Mouse (Mus musculus) embryonic facial prominence, embryonic 13.5 days (tissue): ENCODE measurements around the gene Cisd1. TPM values are rescaled to one million over a fixed set of nuclear protein-coding genes. Genes with fewer than 3 reads are reported as not detected.

Source experiments
- ATAC-seq: fragments of 200-750 bp; cut with Nextera tagmentation; 2 replicates; pipeline ENCODE4 v1.8.0; 2017; ENCODE audit warnings: low read depth; ENCODE audit not compliant: insufficient number of reproducible peaks, insufficient read depth, low FRiP score, low TSS enrichment
- H3K27ac ChIP-seq: fragments of 300-500 bp; sonication (generic); 2 replicates; pipeline ENCODE4 v1.5.1; 2015; ENCODE audit warnings: moderate library complexity, mild to moderate bottlenecking, inconsistent platforms
- H3K27me3 ChIP-seq: fragments of 300-500 bp; sonication (generic); 2 replicates; pipeline ENCODE4 v1.6.1; 2015; ENCODE audit warnings: mild to moderate bottlenecking, inconsistent platforms
- H3K36me3 ChIP-seq: fragments of 300-500 bp; sonication (generic); 2 replicates; pipeline ENCODE4 v1.6.1; 2015; ENCODE audit warnings: mild to moderate bottlenecking, inconsistent platforms
- H3K4me1 ChIP-seq: fragments of 300-500 bp; sonication (generic); 2 replicates; pipeline ENCODE4 v1.6.1; 2015; ENCODE audit warnings: inconsistent platforms
- H3K4me2 ChIP-seq: fragments of 300-500 bp; sonication (generic); 2 replicates; pipeline ENCODE4 v1.6.1; 2015; ENCODE audit warnings: moderate library complexity, mild to moderate bottlenecking, inconsistent platforms
- H3K4me3 ChIP-seq: fragments of 300-500 bp; sonication (generic); 2 replicates; pipeline ENCODE4 v1.5.1; 2015; ENCODE audit warnings: mild to moderate bottlenecking, inconsistent platforms
- H3K9ac ChIP-seq: fragments of 300-500 bp; sonication (generic); 2 replicates; pipeline ENCODE4 v1.6.1; 2015; ENCODE audit warnings: mild to moderate bottlenecking, inconsistent platforms
- H3K9me3 ChIP-seq: fragments of 300-500 bp; sonication (generic); 2 replicates; pipeline ENCODE4 v1.6.1; 2016; ENCODE audit warnings: inconsistent platforms
- WGBS: fragments of 180-500 bp; shearing (Covaris S2); methylation state at CpG from one replicate; pipeline ENCODE4 v1.1.7; 2015; ENCODE audit warnings: mixed read lengths; 5-methylcytosine and 5-hydroxymethylcytosine counted together
- polyA plus RNA-seq: library from polyadenylated mRNA; unstranded; fragments of >200 nt; fragmentation: Nextera tagmentation; extraction: Ambion mirVana; gene quantifications from 2 replicates; pipeline ENCODE4 v1.2.1, GENCODE M21; 2015

Cisd1 gene
- polyA plus RNA-seq, 1 experiment from 2014 or later: 99.6 TPM

DNA sequence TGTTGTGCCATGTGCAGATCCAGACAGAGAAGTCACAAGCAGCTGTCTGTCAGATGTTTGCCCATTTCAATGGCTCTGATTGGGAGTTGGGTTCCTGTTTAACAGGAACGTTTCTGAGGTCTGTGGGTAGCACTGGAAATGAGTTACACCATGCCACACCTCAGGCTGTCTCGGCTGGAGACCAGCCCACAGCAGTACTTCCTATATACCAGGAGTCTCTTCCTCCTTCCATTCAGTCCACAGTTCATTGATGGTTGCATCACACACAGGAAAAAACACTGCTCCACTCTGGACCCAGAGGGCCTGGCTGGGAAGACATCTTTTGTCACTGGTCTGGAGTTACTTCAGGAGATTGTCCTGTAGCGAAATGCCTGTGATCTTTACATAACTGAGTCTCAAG is 24.7 kb upstream of the Cisd1 start:
- Histone ChIP-seq H3K27me3 (no peaks in the 10 kb centered on the region), H3K27ac (no peak overlapping the region), H3K9ac (no peak overlapping the region), H3K9me3 (no peaks in the 10 kb centered on the region), H3K4me3 (no peak overlapping the region), H3K4me2 (no peak overlapping the region), H3K4me1 (no peaks in the 10 kb centered on the region; the same call in 1 of the 2 replicates), H3K36me3 (peaks cover 31% of the 10 kb centered on the region; the same call in 1 of the 2 replicates)
- WGBS: 77% methylated on average over 3 of the region's 3 CpGs
- no peak for ATAC-seq

DNA sequence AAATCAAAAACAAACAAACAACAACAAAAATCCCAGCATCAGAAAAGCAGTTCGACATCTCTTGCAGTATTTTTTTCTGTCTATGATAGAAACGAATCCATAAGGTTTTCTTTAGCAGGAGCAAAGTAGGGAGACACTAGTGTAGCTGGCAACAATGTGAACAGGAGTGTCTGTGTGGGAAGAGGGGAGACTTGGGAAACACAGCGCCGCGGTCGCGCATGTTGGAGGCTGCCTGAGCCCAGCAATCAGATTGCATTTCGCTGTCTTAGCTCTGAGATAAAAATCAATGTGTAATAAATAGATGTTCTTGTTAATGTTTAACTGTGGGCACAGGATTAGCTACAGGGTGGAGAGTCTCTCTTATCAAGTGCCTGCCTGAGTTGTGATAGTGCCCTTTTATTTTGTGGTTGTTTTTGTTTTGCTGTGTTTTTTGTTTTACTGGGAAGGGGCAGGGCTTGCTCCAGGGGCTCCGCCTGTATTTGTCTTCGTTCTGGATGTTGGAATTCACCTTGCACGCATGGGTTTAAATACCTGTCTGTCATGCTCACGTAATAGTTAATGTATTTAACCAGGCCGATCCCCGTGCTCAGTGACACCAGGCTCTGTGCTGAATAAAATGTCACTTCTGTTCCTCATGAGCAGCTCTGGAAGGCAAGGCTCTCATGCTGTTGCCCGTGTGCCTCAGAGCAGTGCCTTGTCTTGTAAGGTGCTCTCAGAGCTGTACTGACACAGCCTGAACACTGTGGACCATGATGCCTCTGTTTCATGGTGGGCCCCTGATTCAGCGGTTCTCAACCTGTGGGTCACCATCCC is 23.6 kb upstream of the Cisd1 start:
- Histone ChIP-seq H3K4me1 (peaks cover 4% of the 10 kb centered on the region; the same call in 1 of the 2 replicates), H3K9me3 (no peaks in the 10 kb centered on the region), H3K27ac (no peak overlapping the region), H3K9ac (no peak overlapping the region), H3K4me2 (no peak overlapping the region), H3K36me3 (peaks cover 21% of the 10 kb centered on the region; the same call in 1 of the 2 replicates), H3K27me3 (no peaks in the 10 kb centered on the region), H3K4me3 (no peak overlapping the region)
- no peak for ATAC-seq
- WGBS: 87% methylated on average over 16 of the region's 16 CpGs

DNA sequence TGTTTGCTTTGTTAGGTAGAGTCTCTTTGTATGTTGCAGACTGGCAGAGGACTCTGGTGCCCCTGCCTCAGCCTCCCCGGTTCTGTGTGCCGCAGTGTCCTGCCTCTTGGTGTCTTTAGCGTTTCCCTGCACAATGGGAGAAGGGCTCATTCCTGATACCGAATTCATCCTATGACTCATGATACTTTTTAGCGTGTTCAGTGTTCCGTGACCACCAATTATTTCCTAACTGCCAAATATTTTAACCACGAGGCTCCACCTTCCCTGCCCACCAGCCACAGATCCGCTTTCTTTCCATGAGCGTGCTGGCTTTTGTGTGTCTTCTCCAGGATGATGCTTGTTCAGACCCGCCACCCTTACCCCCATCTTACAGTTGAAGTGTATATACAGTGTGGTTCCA is 19.1 kb upstream of the Cisd1 start:
- Histone ChIP-seq H3K27me3 (no peaks in the 10 kb centered on the region), H3K4me1 (peaks cover 14% of the 10 kb centered on the region), H3K4me3 (no peak overlapping the region), H3K4me2 (no peak overlapping the region), H3K9me3 (no peaks in the 10 kb centered on the region), H3K27ac (no peak overlapping the region), H3K9ac (no peak overlapping the region), H3K36me3 (peaks cover 12% of the 10 kb centered on the region; the same call in 1 of the 2 replicates)
- ATAC-seq: no peak
- WGBS: 87% methylated on average over 10 of the region's 10 CpGs

DNA sequence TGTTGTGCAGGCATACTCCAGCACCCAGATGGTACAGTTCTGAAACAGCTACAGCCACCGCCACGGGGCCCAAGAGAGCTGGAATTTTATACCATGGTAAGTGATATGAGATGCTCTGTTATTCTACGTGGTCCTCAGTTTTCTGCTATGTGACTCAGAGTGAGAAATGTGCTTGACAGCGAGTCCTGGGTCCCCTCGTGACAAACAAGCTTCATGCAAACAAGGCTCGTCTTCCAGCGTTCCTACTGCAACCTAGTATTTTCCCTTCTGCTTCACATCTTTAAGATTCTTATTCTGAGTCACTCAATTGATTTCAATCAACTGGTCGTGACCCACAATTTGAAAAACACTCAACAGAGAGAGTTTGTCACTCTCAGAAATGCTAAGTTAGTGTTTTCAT is 18.7 kb upstream of the Cisd1 start:
- Histone ChIP-seq H3K4me2 (no peak overlapping the region), H3K4me1 (peaks cover 14% of the 10 kb centered on the region), H3K9me3 (no peaks in the 10 kb centered on the region), H3K27ac (no peak overlapping the region), H3K36me3 (peaks cover 12% of the 10 kb centered on the region; the same call in 1 of the 2 replicates), H3K4me3 (no peak overlapping the region), H3K27me3 (no peaks in the 10 kb centered on the region), H3K9ac (no peak overlapping the region)
- 80% methylated on average over 8 of the region's 8 CpGs for WGBS
- no peak for ATAC-seq

DNA sequence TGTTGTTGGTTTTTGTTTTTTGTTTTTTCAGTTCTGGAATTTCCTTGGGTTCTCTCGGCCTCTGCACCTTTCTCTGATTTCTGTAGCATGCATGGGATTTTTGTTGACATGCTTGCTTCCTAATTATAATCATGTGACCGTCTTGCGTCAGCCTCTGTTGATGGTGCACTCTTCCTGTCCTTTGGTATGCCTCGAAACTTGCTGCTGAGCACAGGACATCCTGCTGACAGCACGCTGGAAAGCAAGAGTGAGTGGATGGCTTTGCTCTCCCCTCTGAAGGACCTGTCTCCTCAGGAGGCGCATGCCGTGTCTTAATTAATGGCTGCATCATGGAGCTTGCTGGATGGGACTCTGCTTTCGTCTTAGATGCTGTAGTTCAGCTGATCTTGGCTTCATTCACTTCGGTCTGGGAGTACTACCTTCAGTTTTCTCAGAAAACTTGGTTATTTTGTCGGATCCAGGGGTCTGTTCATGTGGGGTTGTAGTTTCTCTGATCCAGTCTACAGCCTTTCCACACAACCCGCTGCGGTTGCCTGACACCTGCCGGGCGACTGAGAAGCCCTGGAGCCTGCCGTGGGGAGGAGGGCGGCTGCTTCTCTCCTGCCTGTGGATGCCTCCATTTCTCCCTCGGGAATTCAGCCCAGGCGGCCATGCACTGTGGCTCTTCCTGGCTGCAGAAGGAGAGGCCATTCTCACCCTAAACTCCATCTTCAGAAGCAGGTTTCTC is 17.2 kb upstream of the Cisd1 start:
- Histone ChIP-seq H3K4me1 (peaks cover 14% of the 10 kb centered on the region), H3K9ac (peak overlapping the region; percentile 16; the same call in 1 of the 2 replicates), H3K4me3 (no peak overlapping the region), H3K27ac (no peak overlapping the region), H3K36me3 (peaks cover 6% of the 10 kb centered on the region; the same call in 1 of the 2 replicates), H3K4me2 (peak overlapping the region; percentile 31), H3K9me3 (no peaks in the 10 kb centered on the region), H3K27me3 (no peaks in the 10 kb centered on the region)
- no peak for ATAC-seq
- WGBS: 19% methylated on average over 18 of the region's 18 CpGs

DNA sequence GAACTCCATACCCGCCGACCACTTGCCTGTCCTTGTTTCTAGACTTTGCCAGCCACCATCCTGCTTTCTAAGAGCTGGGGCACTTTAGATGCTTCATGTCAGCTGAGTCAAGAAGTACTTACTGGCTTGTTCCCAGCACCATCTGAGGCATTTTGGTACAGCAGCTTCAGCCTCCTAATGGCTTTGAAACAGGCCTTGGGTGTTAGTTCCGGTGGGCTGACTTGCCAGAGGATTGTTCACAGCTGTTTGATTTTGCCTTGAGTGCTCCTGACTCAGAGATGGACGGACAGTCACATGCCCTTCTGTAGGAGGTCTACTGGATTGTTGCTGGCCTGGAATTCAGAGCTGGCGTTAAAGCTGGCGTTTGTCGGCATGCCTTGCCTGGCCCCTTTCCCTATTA is 16.3 kb upstream of the Cisd1 start:
- Histone ChIP-seq H3K9ac (no peak overlapping the region), H3K36me3 (0 out of 2 replicates have a peak, but pooled peaks cover 6% of the 10 kb centered on the region), H3K9me3 (no peaks in the 10 kb centered on the region), H3K4me2 (no peak overlapping the region), H3K27me3 (no peaks in the 10 kb centered on the region), H3K27ac (no peak overlapping the region), H3K4me3 (no peak overlapping the region), H3K4me1 (peaks cover 14% of the 10 kb centered on the region)
- no peak for ATAC-seq
- 71% methylated on average over 7 of the region's 7 CpGs for WGBS

DNA sequence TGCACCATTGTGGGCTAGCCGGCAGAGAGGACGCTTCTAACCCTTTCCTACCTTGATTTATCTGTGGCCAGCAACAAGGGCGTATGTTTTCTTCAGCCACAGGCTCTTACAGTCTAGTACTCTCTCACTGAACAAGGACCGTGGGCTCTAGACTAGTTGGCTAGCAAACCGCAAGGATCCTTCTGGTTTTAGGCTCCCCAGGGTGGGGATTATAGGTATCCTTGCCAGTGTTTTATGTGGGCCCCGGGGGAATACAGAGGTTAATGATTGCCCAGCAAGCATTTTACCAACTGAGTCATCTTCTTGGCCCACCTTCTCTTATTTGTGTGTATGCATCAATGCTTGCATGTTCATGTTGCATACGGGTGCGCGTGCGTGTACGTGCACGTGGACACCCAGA is 10.2 kb upstream of the Cisd1 start:
- Histone ChIP-seq H3K9ac (no peak overlapping the region), H3K4me3 (no peak overlapping the region), H3K27ac (no peak overlapping the region), H3K4me1 (no peaks in the 10 kb centered on the region), H3K27me3 (no peaks in the 10 kb centered on the region), H3K9me3 (no peaks in the 10 kb centered on the region), H3K36me3 (no peaks in the 10 kb centered on the region), H3K4me2 (no peak overlapping the region)
- ATAC-seq: no peak
- 86% methylated on average over 12 of the region's 12 CpGs for WGBS

DNA sequence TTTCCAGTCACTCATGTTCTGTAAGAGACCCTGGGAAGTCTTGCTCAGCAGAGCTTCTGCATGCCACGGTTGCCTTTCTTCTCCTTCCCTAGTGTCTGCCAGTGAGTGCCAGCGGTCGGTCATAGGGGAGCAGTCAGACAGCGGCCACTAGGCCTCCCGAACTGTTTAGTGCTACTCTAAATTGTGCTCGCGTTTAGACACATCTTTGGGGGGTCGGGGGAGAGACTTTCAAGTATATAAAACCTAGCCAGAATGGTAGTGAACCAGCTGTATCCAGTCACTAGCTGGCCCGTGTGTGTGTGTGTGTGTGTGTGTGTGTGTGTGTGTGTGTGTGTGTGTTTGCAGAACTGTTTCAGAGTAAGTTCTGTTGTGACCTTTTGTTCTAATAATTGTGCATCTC is 9.1 kb upstream of the Cisd1 start:
- no peaks in the 10 kb centered on the region for H3K27me3 ChIP-seq
- no peak overlapping the region for H3K27ac ChIP-seq
- H3K4me2 ChIP-seq: no peak overlapping the region
- H3K36me3 ChIP-seq: no peaks in the 10 kb centered on the region
- no peak for ATAC-seq
- 83% methylated on average over 9 of the region's 9 CpGs for WGBS
- H3K9ac ChIP-seq: no peak overlapping the region
- no peaks in the 10 kb centered on the region for H3K9me3 ChIP-seq
- peaks cover 6% of the 10 kb centered on the region for H3K4me1 ChIP-seq
- no peak overlapping the region for H3K4me3 ChIP-seq

DNA sequence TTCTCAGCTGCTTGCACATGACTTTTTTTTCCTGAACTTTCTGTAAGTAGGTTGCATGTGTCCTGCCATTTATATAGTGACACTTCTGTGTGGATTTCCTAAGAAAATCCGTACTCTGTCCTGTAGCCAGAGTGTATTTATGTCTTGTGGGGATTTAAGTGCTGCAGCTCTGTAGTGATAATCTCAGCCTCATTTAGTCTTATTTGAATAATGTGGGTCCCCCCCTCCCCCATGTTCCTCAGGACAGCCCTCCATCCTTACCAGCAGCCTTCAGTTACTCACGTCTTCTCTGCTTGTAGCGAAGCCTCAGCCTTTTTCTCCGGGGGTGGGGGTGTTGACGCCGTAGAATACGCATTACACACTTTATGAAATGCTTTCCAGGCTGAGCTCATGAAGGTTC is 6.5 kb upstream of the Cisd1 start:
- H3K4me3 ChIP-seq: no peak overlapping the region
- H3K36me3 ChIP-seq: no peaks in the 10 kb centered on the region
- no peaks in the 10 kb centered on the region for H3K27me3 ChIP-seq
- peaks cover 13% of the 10 kb centered on the region for H3K4me1 ChIP-seq
- H3K27ac ChIP-seq: no peak overlapping the region
- 94% methylated on average over 7 of the region's 7 CpGs for WGBS
- no peak for ATAC-seq
- no peak overlapping the region for H3K4me2 ChIP-seq
- H3K9ac ChIP-seq: no peak overlapping the region
- no peaks in the 10 kb centered on the region for H3K9me3 ChIP-seq

DNA sequence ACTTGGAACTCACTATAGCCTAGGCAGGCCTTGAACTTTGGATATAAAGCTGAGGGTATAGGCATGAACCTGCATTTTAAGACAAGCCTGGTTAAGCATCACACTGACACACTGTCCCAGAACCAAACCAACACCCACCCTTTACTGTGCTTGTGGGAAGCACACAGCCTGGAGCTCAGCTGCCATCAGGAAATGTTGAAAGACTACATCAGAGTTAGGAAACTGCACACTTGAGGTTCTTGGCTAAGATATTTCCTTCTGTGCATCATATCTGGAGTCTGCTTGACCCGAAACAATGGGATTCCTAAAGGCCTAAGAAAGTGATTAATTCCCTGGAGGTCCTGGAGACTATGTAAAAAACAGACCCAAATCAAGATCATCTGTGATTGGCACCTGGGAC is 4.5 kb upstream of the Cisd1 start:
- no peak overlapping the region for H3K27ac ChIP-seq
- no peaks in the 10 kb centered on the region for H3K27me3 ChIP-seq
- H3K9me3 ChIP-seq: no peaks in the 10 kb centered on the region
- peak overlapping the region; percentile 85 for H3K4me3 ChIP-seq
- WGBS: 82% methylated on average over 1 of the region's 1 CpGs
- no peak for ATAC-seq
- peak overlapping the region; percentile 93 for H3K4me2 ChIP-seq
- H3K4me1 ChIP-seq: peaks cover 17% of the 10 kb centered on the region
- H3K9ac ChIP-seq: 0 out of 2 replicates have a peak overlapping the region, but pooled peaks have one; percentile 84
- H3K36me3 ChIP-seq: no peaks in the 10 kb centered on the region

DNA sequence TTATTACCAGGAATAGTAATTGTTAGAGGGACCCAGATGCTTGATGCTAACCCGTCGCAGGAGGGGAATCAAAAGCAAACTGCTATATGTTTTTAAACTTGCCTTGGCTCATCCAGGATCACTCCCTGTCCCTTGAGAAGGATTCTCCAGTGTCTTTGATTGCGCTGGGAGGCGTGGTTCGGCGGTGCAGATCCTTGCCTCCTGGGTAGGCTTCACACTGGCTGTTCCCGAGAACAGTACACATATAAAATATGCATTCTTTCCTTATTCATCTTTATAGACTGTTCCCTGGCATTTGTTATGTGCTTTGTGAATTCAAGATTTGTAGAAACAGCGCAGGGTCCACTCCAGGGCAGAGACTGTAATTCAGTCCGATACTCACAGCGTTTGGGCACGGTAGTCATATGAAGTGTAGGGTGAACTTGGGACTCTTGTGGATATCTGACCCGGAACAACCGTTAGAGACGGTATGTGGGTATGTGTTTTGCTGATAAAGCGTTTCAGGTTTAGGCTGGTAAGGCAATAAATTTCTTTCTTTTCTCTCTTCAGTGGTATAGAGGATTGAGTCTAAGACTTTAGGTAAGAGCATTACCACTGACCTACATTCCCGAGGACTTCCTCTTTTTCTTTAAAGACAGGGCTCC is 4.0 kb upstream of the Cisd1 start:
- peak overlapping the region; percentile 78; the same call in 1 of the 2 replicates for H3K27ac ChIP-seq
- WGBS: 21% methylated on average over 16 of the region's 16 CpGs
- ATAC-seq: no peak

More for the DNA sequence above, 4.0 kb upstream of the Cisd1 start:
- Histone ChIP-seq H3K9me3 (no peaks in the 10 kb centered on the region), H3K9ac (peak overlapping the region; percentile 84), H3K4me3 (peak overlapping the region; percentile 85), H3K27me3 (no peaks in the 10 kb centered on the region), H3K4me2 (peak overlapping the region; percentile 93), H3K36me3 (no peaks in the 10 kb centered on the region), H3K4me1 (peaks cover 20% of the 10 kb centered on the region)
